Mouse (Mus musculus): ENCODE measurements around the gene 4921517D22Rik. TPM values are rescaled to one million over a fixed set of nuclear protein-coding genes. Genes with fewer than 3 reads are reported as not detected.

Gene 4921517D22Rik
- total RNA-seq, 2 experiments from 2014 or later, result not detected

GRCm38 (mm10) chr13:59668501-59669093 is 25.3 kb downstream of the 4921517D22Rik start:
- intact Hi-C loops (cut with DNase I), result no loop called here
- DNase-seq (ENCODE audit: low spot score), result peak; percentile 44

- intact Hi-C loops (cut with DNase I), result no loop called here
- no peak for DNase-seq (ENCODE audit: low spot score)
Measured at GRCm38 (mm10) chr13:59667763-59668162, 26.1 kb downstream of the 4921517D22Rik start.

- DNase-seq (ENCODE audit: low spot score), result no peak
- intact Hi-C loops (cut with DNase I), result no loop called here
Measured at GRCm38 (mm10) chr13:59663939-59664712, 29.8 kb downstream of the 4921517D22Rik start.

- DNase-seq (ENCODE audit: low spot score), result no peak
Measured at GRCm38 (mm10) chr13:59661966-59662365, 31.9 kb downstream of the 4921517D22Rik start.

GRCm38 (mm10) chr13:59661387-59661786 is 32.5 kb downstream of the 4921517D22Rik start:
- intact Hi-C loops (cut with DNase I), result no loop called here
- no peak for DNase-seq (ENCODE audit: low spot score)

More at GRCm38 (mm10) chr13:59661966-59662365, 31.9 kb downstream of the 4921517D22Rik start:
- intact Hi-C loops (cut with DNase I), result no loop called here

- intact Hi-C loops (cut with DNase I), result no loop called here
- no peak for DNase-seq (ENCODE audit: low spot score)
Measured at GRCm38 (mm10) chr13:59660371-59660770, 33.5 kb downstream of the 4921517D22Rik start.

GRCm38 (mm10) chr13:59657781-59658180 is 36.1 kb downstream of the 4921517D22Rik start:
- intact Hi-C loops (cut with DNase I), result no loop called here
- DNase-seq (ENCODE audit: low spot score), result no peak

- DNase-seq (ENCODE audit: low spot score), result no peak
- intact Hi-C loops (cut with DNase I), result no loop called here
Measured at GRCm38 (mm10) chr13:59656975-59657388, 36.9 kb downstream of the 4921517D22Rik start.

- no peak for DNase-seq (ENCODE audit: low spot score)
- intact Hi-C loops (cut with DNase I), result no loop called here
Measured at GRCm38 (mm10) chr13:59656316-59656832, 37.5 kb downstream of the 4921517D22Rik start.

GRCm38 (mm10) chr13:59655718-59656315 is 38.1 kb downstream of the 4921517D22Rik start:
- intact Hi-C loops (cut with DNase I), result no loop called here
- DNase-seq (ENCODE audit: low spot score), result no peak

GRCm38 (mm10) chr13:59654465-59654864 is 39.4 kb downstream of the 4921517D22Rik start:
- intact Hi-C loops (cut with DNase I), result loop anchor here (5.0 kb wide), 1 partner anchor 33 kb away; no protein-coding TSS in a partner anchor
- DNase-seq (ENCODE audit: low spot score), result no peak

GRCm38 (mm10) chr13:59653136-59653535 is 40.8 kb downstream of the 4921517D22Rik start:
- intact Hi-C loops (cut with DNase I), result loop anchor here (5.0 kb wide), 1 partner anchor 34 kb away; no protein-coding TSS in a partner anchor
- DNase-seq (ENCODE audit: low spot score), result no peak

GRCm38 (mm10) chr13:59652651-59653050 is 41.3 kb downstream of the 4921517D22Rik start:
- DNase-seq (ENCODE audit: low spot score), result no peak
- intact Hi-C loops (cut with DNase I), result loop anchor here (5.0 kb wide), 1 partner anchor 35 kb away; no protein-coding TSS in a partner anchor

- no peak for DNase-seq (ENCODE audit: low spot score)
- intact Hi-C loops (cut with DNase I), result loop anchor here (5.0 kb wide), 1 partner anchor 38 kb away; no protein-coding TSS in a partner anchor
Measured at GRCm38 (mm10) chr13:59649781-59650180, 44.1 kb downstream of the 4921517D22Rik start.

GRCm38 (mm10) chr13:59648598-59648997 is 45.3 kb downstream of the 4921517D22Rik start:
- intact Hi-C loops (cut with DNase I), result no loop called here
- no peak for DNase-seq (ENCODE audit: low spot score)

GRCm38 (mm10) chr13:59647484-59647883 is 46.4 kb downstream of the 4921517D22Rik start:
- DNase-seq (ENCODE audit: low spot score), result no peak
- intact Hi-C loops (cut with DNase I), result no loop called here

GRCm38 (mm10) chr13:59646674-59647244 is 47.1 kb downstream of the 4921517D22Rik start:
- intact Hi-C loops (cut with DNase I), result no loop called here
- no peak for DNase-seq (ENCODE audit: low spot score)

GRCm38 (mm10) chr13:59645491-59645890 is 48.4 kb downstream of the 4921517D22Rik start:
- intact Hi-C loops (cut with DNase I), result no loop called here
- DNase-seq (ENCODE audit: low spot score), result no peak

GRCm38 (mm10) chr13:59642818-59643217 is 51.1 kb downstream of the 4921517D22Rik start:
- intact Hi-C loops (cut with DNase I), result no loop called here
- no peak for DNase-seq (ENCODE audit: low spot score)

- no peak for DNase-seq (ENCODE audit: low spot score)
- intact Hi-C loops (cut with DNase I), result no loop called here
Measured at GRCm38 (mm10) chr13:59640178-59640440, 53.8 kb downstream of the 4921517D22Rik start.
